Mouse (Mus musculus) spleen, postnatal 14 days (tissue): ENCODE measurements around the gene Gm5741.
"Not testable (repeated sequence)": the region's sequence is repeated elsewhere in the genome, so short reads cannot be mapped to it uniquely, and the experiment has no call there.

Source experiments
- DNase-seq, 2 experiments: peaks; one replicate each; pipeline ENCODE4 v3.0.0; 2021 to 2022; ENCODE audit warnings: low spot score in 2 of 2

Gm5741 gene

DNA sequence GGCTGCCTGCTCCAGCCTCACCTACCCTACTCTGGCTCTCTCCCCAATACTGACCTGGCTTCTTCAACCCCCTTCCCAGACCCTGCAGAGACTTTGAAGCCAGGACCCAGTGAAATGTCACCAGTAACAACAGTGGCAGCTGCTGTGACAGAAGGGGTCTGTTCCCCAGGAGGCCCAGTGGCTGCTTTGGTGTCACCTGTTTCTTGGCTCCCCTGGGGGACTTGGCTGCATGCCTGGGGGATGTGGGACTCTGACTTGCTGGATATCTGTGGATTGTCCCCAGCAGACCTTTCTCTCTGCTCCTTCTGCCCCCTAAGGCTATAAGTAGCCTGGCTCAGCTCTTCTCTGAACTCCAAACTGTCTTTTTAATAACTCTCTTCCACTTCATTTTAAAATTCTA is at the start of gene Gm5741:
TSS of gene Gm5741 (minus strand) at position 1 of the 400 bp plus-strand sequence.
- DNase-seq = no peak

DNA sequence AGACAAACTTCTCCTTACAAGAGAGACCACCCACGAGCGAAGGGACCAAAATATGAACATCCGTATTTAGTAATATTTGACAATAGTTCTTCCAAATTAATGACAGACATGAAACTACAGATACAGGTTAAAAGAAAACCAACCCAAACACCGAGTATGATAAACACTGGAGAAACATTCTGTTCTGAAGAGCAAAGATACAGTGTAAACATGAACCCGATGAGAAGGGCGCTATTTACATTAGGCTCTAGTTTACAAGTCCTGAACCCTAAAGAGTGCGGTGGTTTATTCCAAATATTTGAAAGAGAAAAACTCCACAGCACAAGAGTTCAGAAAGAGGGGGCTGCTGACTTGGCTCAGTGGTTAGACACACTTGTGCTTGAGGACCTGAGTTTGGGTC is 49.2 kb upstream of the Gm5741 start:
- no peak for DNase-seq

DNA sequence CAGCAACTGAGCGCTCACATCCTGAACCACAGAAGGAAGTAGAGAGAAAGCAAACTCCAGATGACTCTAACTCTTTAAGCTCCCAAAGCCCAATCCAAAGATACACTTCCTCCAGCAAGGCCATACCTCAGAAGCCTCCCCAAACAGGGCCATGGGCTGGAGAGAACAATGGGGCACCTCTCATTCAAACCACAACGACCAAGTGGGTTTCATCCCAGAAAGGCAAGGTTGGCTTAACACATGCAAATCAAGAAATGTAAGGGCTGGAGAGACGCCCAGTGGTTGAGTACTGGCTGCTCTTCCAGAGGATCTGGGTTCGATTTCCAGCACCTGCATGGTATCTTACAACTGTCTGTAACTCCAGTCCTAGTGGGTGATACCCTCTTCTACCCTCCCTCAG is 47.7 kb upstream of the Gm5741 start:
- DNase-seq = no peak

DNA sequence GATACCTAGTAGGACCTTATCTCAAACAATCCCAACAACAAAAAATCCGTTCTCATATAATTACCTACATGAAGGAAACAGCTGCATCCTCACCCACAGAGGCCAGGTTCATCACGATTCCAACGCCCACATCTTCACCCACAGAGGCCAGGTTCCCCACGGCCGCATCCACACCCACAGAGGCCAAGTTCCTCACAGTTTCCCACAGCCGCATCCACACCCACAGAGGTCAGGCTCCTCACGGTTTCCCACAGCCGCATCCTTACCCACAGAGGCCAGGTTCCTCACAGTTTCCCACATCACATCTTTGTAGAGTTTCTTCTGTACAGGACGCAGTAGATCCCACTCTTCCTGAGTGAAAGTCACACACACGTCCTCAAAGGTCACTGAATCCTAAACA is 45.5 kb upstream of the Gm5741 start:
- no peak for DNase-seq

DNA sequence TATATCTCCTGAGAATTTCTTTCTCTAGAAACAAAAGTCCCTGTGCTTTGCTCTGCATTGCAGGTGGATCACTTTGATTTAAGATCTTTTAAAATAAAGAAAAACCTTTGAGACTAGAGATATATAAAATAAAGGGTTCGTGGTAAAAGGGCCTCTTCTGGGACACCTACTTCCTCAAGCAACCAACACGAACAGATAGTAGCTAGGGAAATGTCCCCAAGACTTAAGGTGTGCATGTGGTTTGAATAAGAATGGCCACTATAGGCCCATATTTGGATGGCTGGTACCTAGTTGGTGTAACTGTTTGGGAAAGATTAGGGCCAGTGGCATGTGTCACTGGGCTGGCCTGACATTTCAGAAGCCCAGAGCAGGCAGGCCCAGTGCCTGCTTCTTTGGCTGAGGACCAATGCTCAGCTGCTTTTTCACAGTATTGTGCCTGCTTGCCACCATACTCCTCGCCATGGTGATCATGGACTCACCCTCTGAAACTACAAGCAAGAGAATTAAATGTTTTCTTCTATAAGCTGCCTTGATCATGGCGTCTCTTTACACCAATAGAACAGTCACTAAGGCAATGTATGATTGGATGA is 32.4 kb upstream of the Gm5741 start:
- DNase-seq = no peak

DNA sequence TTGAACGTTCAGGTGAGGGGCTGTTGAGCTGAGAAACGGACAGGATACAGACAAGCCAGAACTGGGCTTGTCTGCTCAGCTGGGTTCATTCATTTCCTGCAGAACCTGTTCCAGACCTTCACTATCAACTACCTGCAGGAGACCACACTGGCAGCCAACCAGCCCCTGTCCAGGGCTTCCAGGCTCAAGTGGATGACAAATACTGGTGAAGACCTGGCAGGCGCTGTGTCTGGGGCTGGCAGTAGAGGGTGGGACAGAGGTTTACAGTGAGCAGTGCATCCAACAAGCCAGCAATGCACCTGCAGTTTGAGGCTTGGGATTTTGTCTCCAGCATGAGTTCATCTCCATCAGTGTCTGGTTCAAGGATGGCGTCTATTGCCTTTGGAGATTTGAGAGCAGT is 29.1 kb upstream of the Gm5741 start:
- no peak for DNase-seq

DNA sequence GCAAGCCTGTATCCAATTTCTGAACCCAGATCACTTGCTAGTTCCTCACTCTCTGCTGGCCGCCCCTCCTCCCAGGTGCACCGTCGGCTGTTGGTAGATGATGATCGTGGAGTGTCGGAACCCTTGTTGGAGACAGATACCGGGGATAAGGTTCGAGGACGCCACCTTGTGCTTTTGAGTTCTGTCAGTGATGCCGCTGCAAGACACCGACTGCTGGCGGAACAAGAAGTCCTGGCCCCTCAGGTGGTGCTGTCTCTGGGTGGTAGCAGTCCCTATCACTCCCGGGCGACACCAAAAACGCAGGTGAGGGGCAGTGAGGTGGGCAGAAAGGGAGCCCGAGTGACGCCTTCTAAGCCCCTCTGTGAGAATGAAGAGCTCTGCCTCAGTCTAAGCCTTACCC is 28.4 kb upstream of the Gm5741 start:
- no peak for DNase-seq

DNA sequence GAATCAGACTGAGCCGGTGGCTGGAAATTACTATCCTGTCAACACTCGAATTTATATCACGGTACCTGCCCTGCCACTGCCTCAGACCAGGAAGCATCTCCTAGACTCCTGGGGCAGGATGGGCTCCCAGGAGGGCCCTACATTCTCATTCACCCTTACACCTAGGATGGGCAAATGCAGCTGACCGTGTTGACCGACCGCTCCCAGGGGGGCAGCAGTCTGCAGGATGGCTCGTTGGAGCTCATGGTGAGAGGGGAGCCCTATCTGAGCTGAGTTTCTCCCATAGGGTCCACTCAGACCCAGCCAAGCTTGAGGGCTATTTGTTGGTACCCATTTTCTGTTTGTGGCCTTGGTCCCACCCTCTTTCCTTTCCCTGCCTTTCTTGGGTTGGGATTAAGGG is 27.8 kb upstream of the Gm5741 start:
- no peak for DNase-seq

DNA sequence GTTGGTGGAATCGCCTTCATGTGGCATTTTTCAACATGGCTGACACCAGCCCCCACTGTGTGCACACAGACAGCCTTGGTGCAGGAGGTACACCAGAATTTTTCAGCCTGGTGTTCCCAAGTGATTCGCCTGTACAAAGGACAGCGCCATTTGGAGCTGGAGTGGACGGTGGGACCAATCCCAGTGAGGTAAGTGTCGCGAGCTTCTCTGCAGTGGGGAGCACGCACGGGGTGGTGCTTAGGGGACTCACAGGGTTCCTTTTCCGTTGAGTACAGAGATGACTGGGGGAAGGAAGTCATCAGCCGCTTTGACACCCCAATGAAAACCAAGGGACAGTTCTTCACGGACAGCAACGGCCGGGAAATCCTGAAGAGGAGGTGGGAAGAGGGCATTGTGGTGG is 27.3 kb upstream of the Gm5741 start:
- no peak for DNase-seq

DNA sequence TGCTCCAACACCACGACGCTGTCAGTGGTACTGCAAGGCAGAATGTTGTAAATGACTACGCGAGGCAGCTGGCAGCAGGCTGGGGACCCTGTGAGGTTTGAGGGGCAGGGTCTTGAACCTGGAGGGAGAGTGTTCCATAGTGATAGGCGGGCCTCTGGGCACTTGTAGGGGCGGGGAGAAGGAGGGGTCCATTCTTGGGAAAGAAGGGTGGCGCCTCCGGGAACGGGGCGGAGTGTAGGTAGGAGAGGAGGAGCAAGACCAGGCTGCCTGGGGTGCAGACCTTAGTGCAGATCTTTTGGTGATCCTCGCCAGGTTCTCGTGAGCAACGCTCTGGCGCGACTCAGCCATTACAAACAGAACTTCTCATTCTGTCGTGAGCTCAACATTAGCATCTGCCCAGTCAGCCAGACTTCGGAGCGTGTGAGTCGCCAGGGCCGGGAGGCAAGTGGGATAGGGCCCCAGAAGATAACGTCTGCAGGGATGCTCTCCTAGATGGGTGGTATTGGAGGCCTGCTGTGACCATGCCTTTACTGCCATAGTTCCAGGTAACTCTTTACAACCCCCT is 23.8 kb upstream of the Gm5741 start:
- DNase-seq = no peak

DNA sequence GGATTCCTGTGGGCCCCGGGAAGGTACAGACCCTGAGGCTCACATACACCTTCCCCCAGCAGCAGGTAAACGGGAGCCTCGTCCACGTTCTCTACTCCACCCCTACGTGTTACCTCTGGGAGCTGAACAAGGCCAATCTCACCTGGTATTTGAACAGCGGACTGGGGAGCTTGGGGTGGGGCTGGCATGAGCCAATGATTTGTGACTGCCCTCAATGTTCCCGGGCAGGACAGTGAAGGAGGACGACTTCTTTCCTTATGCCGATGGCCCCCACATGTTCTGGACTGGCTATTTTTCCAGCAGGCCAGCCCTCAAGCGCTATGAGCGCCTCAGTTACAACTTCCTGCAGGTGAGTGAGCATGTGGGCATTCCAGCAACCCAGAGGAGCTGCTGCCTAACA is 23.1 kb upstream of the Gm5741 start:
- no peak for DNase-seq

DNA sequence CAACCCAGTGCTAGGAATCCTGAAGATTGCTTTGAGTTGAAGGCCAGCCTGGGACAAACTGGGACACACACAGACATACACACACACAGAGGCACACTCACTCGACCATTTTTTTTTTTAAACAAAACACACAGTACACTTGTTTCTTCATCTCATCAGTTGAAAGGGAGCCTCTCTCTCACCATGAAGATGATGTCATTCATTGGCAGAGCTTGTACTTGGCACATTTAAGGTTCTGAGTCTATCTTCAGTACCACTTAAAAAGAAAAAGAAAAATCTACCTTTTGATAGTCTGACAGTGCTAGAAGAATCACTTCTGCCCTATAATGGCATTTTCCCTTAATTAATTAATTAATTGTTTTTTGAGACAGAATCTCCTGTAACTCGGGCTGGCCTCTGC is 21.0 kb upstream of the Gm5741 start:
- DNase-seq = no peak

DNA sequence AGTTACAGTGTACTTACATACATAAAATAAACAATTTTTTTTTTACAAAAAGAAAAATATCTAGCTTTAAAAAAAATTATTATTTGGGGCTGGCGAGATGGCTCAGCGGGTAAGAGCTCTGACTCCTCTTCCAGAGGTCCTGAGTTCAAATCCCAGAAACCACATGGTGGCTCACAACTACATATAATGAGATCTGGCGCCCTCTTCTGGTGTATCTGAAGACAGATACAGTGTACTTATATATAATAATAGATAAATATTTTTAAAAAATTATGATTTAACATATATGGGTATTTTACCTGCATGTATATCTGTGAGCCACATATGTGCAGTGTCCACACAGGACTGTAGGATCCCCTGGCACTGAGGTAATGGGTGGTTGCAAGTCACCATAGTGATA is 18.5 kb upstream of the Gm5741 start:
- no peak for DNase-seq

DNA sequence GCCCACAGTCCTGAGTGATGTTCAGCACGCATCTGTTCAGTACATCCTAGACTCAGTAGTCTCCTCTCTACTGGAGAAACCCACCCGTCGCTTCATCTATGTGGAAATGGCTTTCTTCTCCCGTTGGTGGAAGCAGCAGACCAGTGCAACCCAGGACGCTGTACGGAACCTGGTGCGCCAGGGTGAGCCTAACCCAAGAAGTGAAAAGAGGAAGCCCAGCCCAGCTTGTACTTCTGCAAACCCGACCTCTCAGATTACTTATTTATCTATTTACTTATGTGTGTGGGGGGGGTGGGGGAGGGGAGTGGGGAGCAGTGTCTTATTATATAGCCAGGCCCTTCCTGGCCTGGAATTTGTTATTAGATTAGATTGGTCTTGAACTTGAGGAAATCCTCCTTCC is 16.9 kb upstream of the Gm5741 start:
- DNase-seq = no peak

DNA sequence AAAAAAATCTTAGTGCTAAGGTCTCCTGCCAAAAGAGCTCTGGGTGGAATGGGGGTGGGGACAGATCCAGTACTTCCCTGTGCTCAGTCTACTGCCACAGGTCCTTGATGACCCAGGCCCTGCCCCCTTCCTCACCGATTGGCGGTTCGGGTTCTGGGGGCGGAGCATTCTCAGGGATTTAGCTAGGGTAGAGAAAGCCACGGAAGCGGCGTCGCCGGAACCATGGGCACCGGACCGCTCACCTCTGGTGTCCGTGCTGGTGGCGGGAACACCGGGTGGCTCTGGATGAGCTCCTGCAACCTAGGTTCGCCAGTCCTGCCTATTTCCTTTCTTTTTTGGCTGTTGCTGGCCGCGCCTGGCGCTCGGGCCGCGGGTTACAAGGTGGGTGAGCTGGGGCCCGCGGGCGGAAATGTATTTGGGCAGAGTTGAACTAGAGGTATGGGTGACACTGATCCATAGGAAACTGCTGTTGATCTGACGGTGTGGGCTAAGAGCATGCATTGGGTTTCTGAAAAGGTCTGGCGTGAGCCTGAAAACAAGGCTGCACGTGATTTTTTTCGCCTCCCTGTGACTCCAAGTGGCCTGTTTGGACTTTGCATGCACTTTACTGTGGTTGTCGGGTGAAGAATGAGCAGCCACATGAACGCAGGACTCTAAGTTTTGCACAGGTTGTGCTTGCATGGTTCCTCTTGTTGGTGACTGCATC is 15.5 kb upstream of the Gm5741 start, which contains the start of gene Man2b1:
TSS of gene Man2b1 (plus strand) at position 163 of the 706 bp plus-strand sequence.
- DNase-seq = peak; percentile 72 to 76

DNA sequence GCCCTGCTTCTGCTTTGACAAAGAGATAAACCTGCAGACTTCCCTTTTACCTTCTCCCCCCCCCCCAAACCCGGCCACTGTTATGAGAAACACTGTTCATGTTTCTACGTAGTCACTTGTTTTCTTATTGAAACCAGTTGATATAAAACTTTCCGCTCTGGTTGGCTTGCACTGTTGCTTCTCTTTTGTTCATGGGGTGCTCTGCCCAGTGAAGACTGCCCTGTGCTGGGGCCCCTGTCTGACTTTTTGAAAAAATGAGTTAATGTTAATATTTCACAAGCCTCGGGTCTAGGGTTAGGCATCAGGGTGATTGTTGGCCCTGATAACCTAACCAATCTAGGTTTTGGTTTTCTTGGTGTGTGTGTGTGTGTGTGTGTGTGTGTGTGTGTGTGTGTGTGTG is 14.4 kb upstream of the Gm5741 start:
- DNase-seq = not testable (repeated sequence)

DNA sequence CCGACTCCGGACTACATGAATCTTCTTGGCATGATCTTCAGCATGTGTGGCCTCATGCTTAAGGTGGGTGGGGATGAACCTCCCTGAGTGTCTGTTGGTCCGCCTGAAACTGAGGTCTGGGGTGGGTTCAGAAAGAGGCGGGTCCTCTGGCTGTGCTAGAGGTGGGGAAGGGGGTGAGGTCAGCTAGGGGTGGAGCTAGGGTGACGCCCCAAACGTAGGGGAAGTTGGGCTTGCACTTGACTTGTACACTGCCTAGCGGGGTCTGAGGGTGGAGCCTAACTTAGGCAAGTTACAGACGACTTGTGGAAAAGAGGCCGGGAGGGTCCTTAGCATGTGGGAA is 13.4 kb upstream of the Gm5741 start, which contains the start of gene Wdr83:
TSS of gene Wdr83 (minus strand) at position 91 of the 340 bp plus-strand sequence.
- DNase-seq = peak; percentile 39 to 58

DNA sequence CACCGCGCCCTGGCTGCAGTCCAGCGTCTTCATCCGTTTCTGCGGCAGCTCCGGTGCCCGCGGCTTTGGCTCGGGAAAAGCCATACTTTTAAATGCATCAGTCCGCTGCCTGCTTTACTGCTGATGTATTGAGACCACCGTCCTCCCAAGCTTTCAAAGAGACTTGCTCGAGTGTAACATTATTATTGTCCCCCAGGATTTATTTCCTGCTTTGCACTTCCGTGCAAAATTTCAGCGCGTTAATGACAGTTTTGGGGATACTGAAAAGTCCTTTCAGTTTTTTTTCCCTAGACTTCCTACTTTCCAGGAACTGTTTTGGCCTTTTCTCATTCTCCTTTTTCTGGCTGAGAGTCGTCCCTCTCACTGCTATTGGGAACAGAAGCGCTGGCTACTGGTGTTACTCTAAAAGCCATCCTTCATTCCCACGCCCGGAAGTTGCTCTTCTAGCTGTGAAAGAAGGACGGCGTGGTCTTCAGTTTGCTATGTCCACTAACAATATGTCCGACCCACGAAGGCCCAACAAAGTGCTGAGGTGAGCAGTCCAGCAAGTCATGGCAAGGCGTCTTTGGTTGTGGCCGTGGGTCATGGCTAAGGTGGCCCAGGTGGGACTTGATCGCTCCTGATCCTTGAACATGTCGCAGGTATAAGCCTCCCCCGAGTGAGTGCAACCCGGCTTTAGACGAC is 12.9 kb upstream of the Gm5741 start, which contains the start of gene Wdr83os:
TSS of gene Wdr83os (plus strand) at position 209 of the 684 bp plus-strand sequence.
- peak in 1 of 2 experiments; percentile 54 for DNase-seq

DNA sequence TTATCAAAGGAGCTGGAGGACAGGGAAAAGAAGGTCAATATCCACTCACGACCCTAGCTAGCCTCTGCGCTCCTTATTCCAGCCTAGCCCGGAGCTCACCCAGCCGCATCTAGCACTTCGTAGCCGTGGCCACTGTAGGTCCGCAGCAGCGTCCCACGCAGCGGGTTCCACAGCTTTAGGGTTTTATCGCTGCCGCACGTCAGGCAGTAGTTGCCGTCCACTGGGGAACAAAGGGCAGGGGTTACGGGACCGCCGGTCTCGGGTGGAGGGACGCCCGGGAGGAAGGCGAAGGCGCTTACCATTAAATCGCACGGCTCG is 12.4 kb upstream of the Gm5741 start:
- DNase-seq = no peak

DNA sequence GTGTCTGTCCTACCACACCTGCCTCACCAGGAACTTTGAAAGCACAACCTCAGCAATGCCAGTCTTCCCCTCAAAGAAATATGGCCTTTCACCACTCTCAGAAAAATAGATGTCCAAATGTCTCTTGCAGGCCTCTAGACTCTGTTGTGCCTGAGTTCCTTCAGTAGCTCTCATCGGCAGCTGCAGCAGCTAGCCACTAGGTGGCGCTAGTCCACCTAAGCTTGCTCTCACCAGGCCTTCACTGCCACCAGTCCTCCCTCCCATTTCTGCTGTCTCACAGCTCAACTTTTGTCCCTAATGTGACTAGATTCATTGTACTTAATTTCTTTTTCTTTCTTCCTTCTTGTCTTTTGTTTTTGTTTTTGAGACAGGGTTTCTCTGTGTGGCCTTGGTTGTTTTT is 9.2 kb upstream of the Gm5741 start:
- peak; percentile 57 to 74 for DNase-seq

DNA sequence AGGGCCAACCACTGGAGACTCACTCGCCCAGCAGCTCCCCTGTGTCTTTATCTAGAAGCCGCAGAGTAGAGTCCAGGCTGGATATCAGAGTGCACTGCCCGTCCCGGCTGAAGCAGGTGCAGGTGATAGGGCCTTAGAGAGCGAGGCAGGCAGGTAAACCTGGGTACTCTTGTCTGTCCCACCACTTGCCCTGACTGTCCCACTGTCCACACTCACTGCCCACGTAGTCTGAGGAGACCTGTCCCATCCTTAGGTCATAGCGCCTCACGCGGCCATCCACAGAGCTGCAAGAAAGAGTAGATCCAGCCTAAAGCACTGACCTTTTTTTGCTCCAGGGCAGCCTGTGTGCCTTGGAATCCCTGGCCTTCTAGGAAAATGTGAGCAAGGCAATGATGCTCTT is 8.2 kb upstream of the Gm5741 start:
- peak; percentile 30 to 39 for DNase-seq

DNA sequence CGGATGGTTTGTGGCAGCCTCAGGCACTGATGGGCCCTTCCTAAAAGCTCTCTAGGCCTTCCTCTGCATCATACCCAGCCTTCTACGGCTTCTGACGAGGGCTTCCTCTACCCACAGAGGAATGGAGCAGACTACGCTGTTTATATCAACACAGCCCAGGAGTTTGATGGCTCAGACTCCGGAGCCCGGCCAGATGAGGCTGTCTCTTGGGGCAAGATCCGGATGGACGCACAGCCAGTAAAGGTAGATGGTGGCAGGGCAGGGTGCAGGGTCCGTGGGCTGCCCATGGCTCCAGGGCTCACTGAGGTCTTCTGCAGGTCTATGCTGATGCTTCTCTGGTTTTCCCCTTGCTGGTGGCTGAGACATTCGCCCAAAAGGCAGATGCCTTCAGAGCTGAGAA is 6.8 kb upstream of the Gm5741 start:
- no peak for DNase-seq

DNA sequence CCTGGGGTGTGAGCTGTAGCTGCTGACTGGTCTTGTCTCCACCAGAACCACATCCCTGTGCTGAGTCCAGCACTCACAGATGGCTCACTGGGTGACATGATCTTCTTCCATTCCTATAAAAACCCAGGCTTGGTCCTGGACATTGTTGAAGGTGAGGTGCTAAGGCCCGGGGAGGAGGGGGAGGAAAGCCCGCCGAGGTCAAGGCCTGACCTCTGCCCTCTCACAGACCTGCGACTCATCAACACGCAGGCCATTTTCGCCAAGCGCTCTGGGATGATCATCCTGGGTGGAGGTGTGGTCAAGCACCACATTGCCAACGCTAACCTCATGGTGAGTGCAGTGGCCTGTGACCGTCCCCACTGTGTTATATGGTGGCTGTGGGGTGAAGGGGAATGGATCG is 6.4 kb upstream of the Gm5741 start:
- no peak for DNase-seq
